Mouse (Mus musculus): Measurements from ENCODE around the gene Creb3.

GRCm38 (mm10) chr4:43587681-43588080 lies 25.5 kb downstream of the Creb3 start:
- TF ChIP-seq CTCF (conservative IDR thresholded peaks at IDR 0.05; ENCODE audit: low read length) (no peak), NANOG (IDR thresholded peaks at IDR 0.05; ENCODE audit: borderline replicate concordance, low read length) (no peak), POU5F1 (IDR thresholded peaks at IDR 0.05; ENCODE audit: borderline replicate concordance, low read length) (no peak)
